Mouse (Mus musculus): Measurements from ENCODE around the gene Poll.

GRCm38 (mm10) chr19:45580235-45580634 is 19.9 kb upstream of the Poll start:
- TF ChIP-seq GATA1 (IDR thresholded peaks at IDR 0.05; ENCODE audit: borderline replicate concordance, low read length) (no peak), CTCF (IDR thresholded peaks at IDR 0.05; ENCODE audit: low read depth, low read length) (no peak)
